Comparison of ENCODE assay signal across 25 mouse cellular contexts in genomic region chr7:134436917-134437316, GRCm38 (mm10). TPM values are rescaled to one million over a fixed set of nuclear protein-coding genes. Genes with fewer than 3 reads are reported as not detected.
"Had no signal": no experiment of that assay in that cellular context is flagged by ENCODE, and none has a peak within 500 bp of the region (broad histone marks: within the 10 kb centered on the region; RNA-seq: fewer than 3 reads in every experiment).

No protein-coding gene starts in this region.

- H3K4me2 ChIP-seq: heart, embryonic 12.5 days; hindbrain, embryonic 12.5 days; hindbrain, embryonic 15.5 days; limb, embryonic 12.5 days; liver, embryonic 11.5 days; liver, embryonic 13.5 days had no signal

- DNase-seq: forebrain, postnatal 0 days; gastrocnemius, adult 2 months; gastrocnemius, postnatal 10 days; gastrocnemius, postnatal 25 days; heart, adult 2 months; heart, postnatal 10 days; heart, postnatal 4 days; kidney, adult 18-20 months; kidney, adult 8-10 months; kidney, postnatal 10 days; kidney, postnatal 25 days; kidney, postnatal 4 days; liver; liver, embryonic 13.5 days had no signal

- H3K36me3 ChIP-seq: heart, embryonic 12.5 days; hindbrain, embryonic 10.5 days; hindbrain, embryonic 12.5 days; hindbrain, embryonic 15.5 days; limb, embryonic 10.5 days; limb, embryonic 12.5 days; liver, embryonic 13.5 days had no signal

- H3K27me3 ChIP-seq: heart, embryonic 12.5 days; hindbrain, embryonic 12.5 days; hindbrain, embryonic 15.5 days; limb, embryonic 12.5 days; liver, embryonic 13.5 days had no signal

- H3K9ac ChIP-seq: forebrain, postnatal 0 days; heart, embryonic 12.5 days; hindbrain, embryonic 12.5 days; hindbrain, embryonic 15.5 days; limb, embryonic 12.5 days; liver, embryonic 13.5 days had no signal

- H3K27ac ChIP-seq: gastrocnemius, adult 2 months; heart, adult 2 months; hindbrain, embryonic 10.5 days; hindbrain, embryonic 12.5 days; hindbrain, embryonic 15.5 days; hindbrain, postnatal 0 days; layer of hippocampus, adult 2 months; left cerebral cortex, adult 2 months; limb, embryonic 10.5 days; limb, embryonic 12.5 days; liver, embryonic 13.5 days had no signal

- H3K4me1 ChIP-seq: heart, embryonic 12.5 days; hindbrain, embryonic 10.5 days; hindbrain, embryonic 12.5 days; hindbrain, embryonic 15.5 days; limb, embryonic 10.5 days; limb, embryonic 12.5 days; liver, embryonic 13.5 days had no signal

- H3K4me3 ChIP-seq: gastrocnemius, adult 2 months; heart, adult 2 months; heart, embryonic 12.5 days; hindbrain, embryonic 10.5 days; hindbrain, embryonic 12.5 days; hindbrain, embryonic 15.5 days; layer of hippocampus, adult 2 months; left cerebral cortex, adult 2 months; limb, embryonic 10.5 days; limb, embryonic 12.5 days; liver, embryonic 13.5 days had no signal

- H3K9me3 ChIP-seq: heart, embryonic 12.5 days; hindbrain, embryonic 10.5 days; hindbrain, embryonic 12.5 days; hindbrain, embryonic 15.5 days; limb, embryonic 10.5 days; limb, embryonic 12.5 days; liver, embryonic 13.5 days had no signal

- ATAC-seq: forebrain, postnatal 0 days; hindbrain, postnatal 0 days had no signal

RNA-seq across cellular contexts. Expression of gene D7Ertd443e, which starts 51.5 kb away (rescaled TPM):
- polyA plus RNA-seq: intestine, embryonic 14.5 days; limb, embryonic 10.5 days; liver, embryonic 11.5 days; liver, embryonic 13.5 days had no signal
